In genomic region chr5:111824600-111825130, GRCm38 (mm10) we compare ENCODE assay signal across 15 mouse cellular contexts.
DNase-seq lines count a peak whose midpoint lies in the region; ATAC-seq and TF ChIP-seq lines count a peak whose summit lies in the region.
"Had no signal": no experiment of that assay in that cellular context is flagged by ENCODE, and none has a peak within 500 bp of the region (broad histone marks: within the 10 kb centered on the region; RNA-seq: fewer than 3 reads in every experiment).

No protein-coding gene starts in this region.

- WGBS in kidney, adult 2 months, result 59% methylated on average over 4 of the region's 4 CpGs
- 47% methylated on average over 4 of the region's 4 CpGs for WGBS in kidney, embryonic 14.5 days
- WGBS in intestine, embryonic 16.5 days, result 38% methylated on average over 4 of the region's 4 CpGs

- no peaks in the 10 kb centered on the region for H3K36me3 ChIP-seq in kidney, adult 2 months (ENCODE audit: control insufficient read depth, insufficient read depth, low read length)
- no peaks in the 10 kb centered on the region for H3K36me3 ChIP-seq in kidney, embryonic 14.5 days (ENCODE audit: control insufficient read depth, insufficient read depth, low read length)
- H3K36me3 ChIP-seq in intestine, embryonic 16.5 days (ENCODE audit: control insufficient read depth, insufficient read depth, low read length), result no peaks in the 10 kb centered on the region
- H3K36me3 ChIP-seq: limb, embryonic 12.5 days had no signal

- H3K27ac ChIP-seq in kidney, adult 2 months (ENCODE audit: insufficient read depth, low read depth, low read length), result no peak overlapping the region
- H3K27ac ChIP-seq in kidney, embryonic 14.5 days (ENCODE audit: low read depth, low read length), result no peak overlapping the region
- H3K27ac ChIP-seq in intestine, embryonic 16.5 days (ENCODE audit: low read length), result peak overlapping the region; percentile 55
- H3K27ac ChIP-seq: forebrain, embryonic 13.5 days; limb, embryonic 12.5 days had no signal

- H3K4me1 ChIP-seq in kidney, adult 2 months (ENCODE audit: control insufficient read depth, insufficient read depth, low read length), result no peaks in the 10 kb centered on the region
- H3K4me1 ChIP-seq in kidney, embryonic 14.5 days (ENCODE audit: control insufficient read depth, insufficient read depth, low read length), result 0 out of 2 replicates have a peak, but pooled peaks cover 3% of the 10 kb centered on the region
- peaks cover 14% of the 10 kb centered on the region; the same call in 1 of the 2 replicates for H3K4me1 ChIP-seq in intestine, embryonic 16.5 days (ENCODE audit: control insufficient read depth, insufficient read depth, low read length)

- no peaks in the 10 kb centered on the region for H3K9me3 ChIP-seq in kidney, embryonic 14.5 days (ENCODE audit: control insufficient read depth, low read length)
- no peaks in the 10 kb centered on the region for H3K9me3 ChIP-seq in intestine, embryonic 16.5 days (ENCODE audit: control insufficient read depth, low read length)
- H3K9me3 ChIP-seq: forebrain, embryonic 13.5 days; limb, embryonic 12.5 days had no signal

- intact Hi-C loops in gastrocnemius, postnatal 14 days (cut with DNase I; ENCODE audit: low total_unique reads), result loop anchor here (10.0 kb wide), 1 partner anchor 410 kb away; the partner anchor contains the start of gene Mn1

- no peak for TF ChIP-seq CTCF in kidney, adult 2 months (conservative IDR thresholded peaks at IDR 0.05; ENCODE audit: insufficient read depth, insufficient read length, low read depth, low read length)

- H3K9ac ChIP-seq in kidney, embryonic 14.5 days (ENCODE audit: low read depth, low read length), result no peak overlapping the region
- H3K9ac ChIP-seq in intestine, embryonic 16.5 days (ENCODE audit: low read depth, low read length), result no peak overlapping the region
- H3K9ac ChIP-seq: forebrain, embryonic 13.5 days; limb, embryonic 12.5 days had no signal

- peak; percentile 17 for DNase-seq in kidney, adult 2 months
- DNase-seq in kidney, postnatal 36 days, result peak; percentile 12 to 33
- peak; percentile 45 to 87 for DNase-seq in lung, postnatal 4 days
- DNase-seq in frontal cortex, postnatal 10 days (ENCODE audit: low spot score in 2 of 2), result no peak
- DNase-seq in gastrocnemius, postnatal 14 days, result no peak
- DNase-seq: cerebellum, adult 11-12 months; layer of hippocampus, postnatal 36 days; right cerebral cortex, postnatal 25 days; thymus, postnatal 14 days had no signal

- H3K27me3 ChIP-seq in kidney, adult 2 months (replicated peaks; ENCODE audit: control insufficient read depth, insufficient read depth, low read length), result no peaks in the 10 kb centered on the region
- H3K27me3 ChIP-seq in kidney, embryonic 14.5 days (ENCODE audit: control insufficient read depth, insufficient read depth, low read length), result peaks cover 6% of the 10 kb centered on the region; the same call in 1 of the 2 replicates
- H3K27me3 ChIP-seq in intestine, embryonic 16.5 days (replicated peaks; ENCODE audit: control insufficient read depth, insufficient read depth, low read length), result no peaks in the 10 kb centered on the region

- H3K4me2 ChIP-seq in kidney, embryonic 14.5 days (replicated peaks; ENCODE audit: low read depth, low read length), result no peak overlapping the region
- H3K4me2 ChIP-seq in intestine, embryonic 16.5 days (ENCODE audit: low read depth, low read length), result no peak overlapping the region
- H3K4me2 ChIP-seq: forebrain, embryonic 13.5 days; limb, embryonic 12.5 days; midbrain, embryonic 11.5 days had no signal

- TF ChIP-seq POLR2A in kidney, adult 2 months (IDR thresholded peaks at IDR 0.05; ENCODE audit: low read depth, low read length), result no peak

- ATAC-seq in kidney, embryonic 14.5 days (ENCODE audit: low FRiP score, low TSS enrichment), result no peak
- peak; percentile 60; the same call in 1 of the 2 replicates for ATAC-seq in intestine, embryonic 16.5 days
- ATAC-seq: activated CD4-positive, CD25-positive, alpha-beta regulatory T cell, adult 4 months; forebrain, embryonic 13.5 days had no signal

- no peak overlapping the region for H3K4me3 ChIP-seq in kidney, adult 2 months (ENCODE audit: insufficient read depth, low read depth, low read length)
- H3K4me3 ChIP-seq in kidney, embryonic 14.5 days (ENCODE audit: low read length), result no peak overlapping the region
- H3K4me3 ChIP-seq in intestine, embryonic 16.5 days (ENCODE audit: low read length), result no peak overlapping the region
- H3K4me3 ChIP-seq: forebrain, embryonic 13.5 days; limb, embryonic 12.5 days had no signal

Comparison
In these comparisons a context has a peak if more than half of its experiments do, and no peak if none do; other contexts are left out.
1. DNase-seq: peak in kidney, adult 2 months (single experiment), kidney, postnatal 36 days (2 of 2) and lung, postnatal 4 days (2 of 2); none in frontal cortex, postnatal 10 days (0 of 2) and gastrocnemius, postnatal 14 days (single experiment).